Mouse (Mus musculus) embryonic fibroblast, embryonic 13.5 days (primary cell): ENCODE data around the gene Mycbp.

Experiments used
- CTCF ChIP-seq: IDR thresholded peaks from 2 replicates; pipeline ENCODE4 v1.5.1; 2011; ENCODE audit warnings: mild to moderate bottlenecking, control low read depth, low read length, moderate library complexity, borderline replicate concordance; ENCODE audit not compliant: insufficient read depth
- POLR2A ChIP-seq: IDR thresholded peaks from 2 replicates; pipeline ENCODE4 v1.6.1; 2011; ENCODE audit warnings: low read depth, mild to moderate bottlenecking, control low read depth, low read length, moderate library complexity

DNA sequence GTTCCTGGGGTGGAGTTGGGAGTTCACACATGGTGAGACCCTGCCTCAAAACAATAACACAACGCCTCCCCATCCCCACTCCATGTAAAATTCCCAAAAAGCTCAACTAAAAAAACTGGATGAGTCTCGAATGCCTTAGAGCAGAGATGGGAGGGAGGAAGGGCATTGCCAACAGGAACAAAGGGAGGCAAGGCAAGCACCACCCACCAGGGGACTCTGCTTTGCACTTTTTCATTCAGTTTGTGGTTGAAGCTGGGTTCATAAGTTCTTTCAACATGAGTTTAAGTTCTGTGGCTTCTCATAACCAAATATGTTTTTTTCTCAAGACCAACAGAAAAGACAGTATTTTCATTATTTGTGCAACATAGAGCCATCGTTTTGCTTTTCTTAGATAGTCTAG, 1.2 kb upstream of the Mycbp start:
- TF ChIP-seq POLR2A (no peak), CTCF (no peak)
